Mouse (Mus musculus) MEL (cell line): ENCODE measurements around the gene Scd3. TPM values are rescaled to one million over a fixed set of nuclear protein-coding genes. Genes with fewer than 3 reads are reported as not detected.
A peak's percentile ranks its signal among the peaks of the same experiment; 100 is the strongest.

Source experiments
- DNase-seq: peaks from one replicate; pipeline ENCODE4 v3.0.0; 2011; ENCODE audit warnings: low read depth, low spot score
- H3K27ac ChIP-seq: 2 replicates; pipeline ENCODE4 v1.5.1; 2012; ENCODE audit warnings: low read depth, mild to moderate bottlenecking, control low read depth, low read length, moderate library complexity; ENCODE audit not compliant: control insufficient read depth
- H3K27me3 ChIP-seq, 2 experiments: fragments of 150-350 bp in 1 of 2; sonication (generic) in 1 of 2; 2 replicates each; pipeline ENCODE4 v1.6.1; 2012; ENCODE audit warnings: low read length in 2 of 2, mild to moderate bottlenecking in 2 of 2, improper control_type of control experiment in 1 of 2, moderate library complexity in 1 of 2; ENCODE audit not compliant: insufficient read depth in 2 of 2, control insufficient read depth in 1 of 2
- H3K36me3 ChIP-seq, 2 experiments: 2 replicates each; pipeline ENCODE4 v1.6.1; 2012 to 2014; ENCODE audit warnings: low read length in 2 of 2, improper control_type of control experiment in 1 of 2, inconsistent platforms in 1 of 2, mild to moderate bottlenecking in 1 of 2; ENCODE audit not compliant: insufficient read depth in 2 of 2, control insufficient read depth in 1 of 2
- H3K4me1 ChIP-seq, 2 experiments: fragments of 150-350 bp in 1 of 2; sonication (generic) in 1 of 2; 2 replicates each; pipeline ENCODE4 v1.6.1; 2012; ENCODE audit warnings: low read length in 2 of 2, improper control_type of control experiment in 1 of 2, mild to moderate bottlenecking in 1 of 2; ENCODE audit not compliant: insufficient read depth in 2 of 2, control insufficient read depth in 1 of 2
- H3K4me3 ChIP-seq, 2 experiments: fragments of 150-350 bp in 1 of 2; sonication (generic) in 1 of 2; 2 replicates each; pipeline ENCODE4 v1.5.1; 2012; ENCODE audit warnings: low read depth in 2 of 2, low read length in 2 of 2, mild to moderate bottlenecking in 2 of 2, moderate library complexity in 2 of 2, control low read depth in 1 of 2, improper control_type of control experiment in 1 of 2; ENCODE audit not compliant: control insufficient read depth in 1 of 2, insufficient read depth in 1 of 2
- H3K79me2 ChIP-seq: 2 replicates; pipeline ENCODE4 v1.6.1; 2012; ENCODE audit warnings: mild to moderate bottlenecking, low read length, moderate library complexity; ENCODE audit not compliant: control insufficient read depth, poor library complexity, insufficient read depth
- H3K9ac ChIP-seq: 2 replicates; pipeline ENCODE4 v1.6.1; 2012; ENCODE audit warnings: low read depth, mild to moderate bottlenecking, control low read depth, low read length, moderate library complexity; ENCODE audit not compliant: control insufficient read depth, poor library complexity, severe bottlenecking
- H3K9me3 ChIP-seq: fragments of 150-350 bp; sonication (generic); replicated peaks from 2 replicates; pipeline ENCODE4 v1.6.1; 2012; ENCODE audit warnings: mild to moderate bottlenecking, low read length, improper control_type of control experiment, moderate library complexity; ENCODE audit not compliant: insufficient read depth
- CTCF ChIP-seq, 3 experiments: IDR thresholded peaks in 2 of 3; conservative IDR thresholded peaks in 1 of 3; 2 replicates each; pipeline ENCODE4 v1.5.1; 2011 to 2012; ENCODE audit warnings: low read length in 3 of 3, low read depth in 2 of 3, mild to moderate bottlenecking in 2 of 3, improper control_type of control experiment in 1 of 3, inconsistent platforms in 1 of 3, mixed read lengths in 1 of 3, moderate library complexity in 1 of 3; ENCODE audit not compliant: control insufficient read depth in 1 of 3, insufficient read depth in 1 of 3, poor library complexity in 1 of 3, severe bottlenecking in 1 of 3
- EP300 ChIP-seq, 2 experiments: IDR thresholded peaks; 2 replicates each; pipeline ENCODE4 v1.6.1; 2011; ENCODE audit warnings: improper control_type of control experiment in 2 of 2, low read length in 2 of 2, low read depth in 1 of 2, mild to moderate bottlenecking in 1 of 2
- ETS1 ChIP-seq: IDR thresholded peaks from 2 replicates; pipeline ENCODE4 v1.6.1; 2012; ENCODE audit warnings: low read depth, mild to moderate bottlenecking, inconsistent platforms, low read length, improper control_type of control experiment, moderate library complexity
- GATA1 ChIP-seq: IDR thresholded peaks from 2 replicates; pipeline ENCODE4 v1.6.1; 2011; ENCODE audit warnings: low read depth, low read length, improper control_type of control experiment
- KAT2A ChIP-seq: conservative IDR thresholded peaks from 2 replicates; pipeline ENCODE4 v1.6.1; 2012; ENCODE audit warnings: low read depth, low read length, improper control_type of control experiment, inconsistent platforms
- MAFK ChIP-seq: IDR thresholded peaks from 2 replicates; pipeline ENCODE4 v1.6.1; 2011; ENCODE audit warnings: low read depth, mild to moderate bottlenecking, low read length, improper control_type of control experiment, borderline replicate concordance
- MYC ChIP-seq: IDR thresholded peaks from 2 replicates; pipeline ENCODE4 v1.6.1; 2011; ENCODE audit warnings: low read depth, mild to moderate bottlenecking, low read length, improper control_type of control experiment, moderate library complexity
- RAD21 ChIP-seq: IDR thresholded peaks from 2 replicates; pipeline ENCODE4 v1.6.1; 2011; ENCODE audit warnings: mild to moderate bottlenecking, low read depth, low read length, improper control_type of control experiment
- RCOR1 ChIP-seq: IDR thresholded peaks from 2 replicates; pipeline ENCODE4 v1.6.1; 2012; ENCODE audit warnings: low read depth, mild to moderate bottlenecking, inconsistent platforms, low read length, improper control_type of control experiment
- SIN3A ChIP-seq: IDR thresholded peaks from 2 replicates; pipeline ENCODE4 v1.6.1; 2012; ENCODE audit warnings: low read length, improper control_type of control experiment, inconsistent platforms
- SMC3 ChIP-seq: IDR thresholded peaks from 2 replicates; pipeline ENCODE4 v1.6.1; 2011; ENCODE audit warnings: low read depth, low read length, improper control_type of control experiment
- TBP ChIP-seq: IDR thresholded peaks from 2 replicates; pipeline ENCODE4 v1.8.0; 2011; ENCODE audit warnings: low read depth, low read length, improper control_type of control experiment
- UBTF ChIP-seq: IDR thresholded peaks from 2 replicates; pipeline ENCODE4 v1.6.1; 2012; ENCODE audit warnings: low read depth, mild to moderate bottlenecking, inconsistent platforms, low read length, improper control_type of control experiment, moderate library complexity, borderline replicate concordance; ENCODE audit not compliant: insufficient read depth
- USF1 ChIP-seq: IDR thresholded peaks from 2 replicates; pipeline ENCODE4 v1.6.1; 2014; ENCODE audit warnings: low read depth, mild to moderate bottlenecking, inconsistent platforms, low read length, improper control_type of control experiment, moderate library complexity
- ZC3H11A ChIP-seq: IDR thresholded peaks from 2 replicates; pipeline ENCODE4 v1.6.1; 2012; ENCODE audit warnings: low read depth, mild to moderate bottlenecking, inconsistent platforms, low read length, improper control_type of control experiment
- ZMIZ1 ChIP-seq: IDR thresholded peaks from 2 replicates; pipeline ENCODE4 v1.6.1; 2012; ENCODE audit warnings: low read depth, mild to moderate bottlenecking, inconsistent platforms, low read length, improper control_type of control experiment, moderate library complexity
- polyA plus RNA-seq, 2 experiments: library from polyadenylated mRNA; stranded (reverse) in 1 of 2; unstranded in 1 of 2; fragments of >175 nt in 1 of 2; fragments of >200 nt in 1 of 2; gene quantifications; 2 replicates each; pipeline versions ENCODE4 v1.2.1 to v1.2.4; 2012; ENCODE audit warnings: low replicate concordance in 2 of 2, low read depth in 1 of 2; ENCODE audit not compliant: insufficient read length in 2 of 2, insufficient read depth in 1 of 2, missing spikeins in 1 of 2
- total RNA-seq: library from RNA; depleted of rRNA; stranded (reverse); fragments of 300-350 nt; gene quantifications from 2 replicates; pipeline ENCODE4 v1.2.3, GENCODE M21; 2012

Scd3 gene
- total and polyA plus RNA-seq, 3 experiments: 0.65 to 745 (median 0.96) TPM

DNA sequence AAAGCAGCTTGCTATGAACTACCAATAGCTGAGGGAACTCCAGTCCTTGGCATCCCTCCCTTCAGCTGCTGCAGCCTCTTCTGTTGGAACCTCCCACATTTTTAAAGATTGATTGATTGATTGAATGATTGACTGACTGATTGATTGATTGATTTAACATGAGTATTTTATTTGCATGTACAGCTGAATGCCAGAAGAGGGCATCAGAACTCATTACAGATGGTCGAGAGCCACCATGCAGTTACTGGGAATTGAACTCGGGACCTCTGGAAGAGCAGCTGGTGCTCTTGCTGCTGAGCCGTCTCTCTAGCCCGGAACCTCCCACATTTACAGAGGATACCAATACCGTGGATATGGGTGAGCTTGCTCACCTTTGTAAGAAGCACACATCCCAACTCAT is 57.4 kb downstream of the Scd3 start:
- Histone ChIP-seq H3K79me2 (no peaks in the 10 kb centered on the region), H3K36me3 (peaks cover 0 to 8% of the 10 kb centered on the region in 2 experiments; a peak in 2 of 4 replicates), H3K4me3 (no peak overlapping the region), H3K9me3 (no peaks in the 10 kb centered on the region), H3K9ac (no peak overlapping the region), H3K27me3 (no peaks in the 10 kb centered on the region), H3K27ac (no peak overlapping the region), H3K4me1 (peaks cover 6 to 12% of the 10 kb centered on the region in 2 experiments)
- no peak for DNase-seq
- TF ChIP-seq SMC3: peak; percentile 34; the same call in 1 of the 2 replicates
- TF ChIP-seq RAD21: peak; percentile 4; the same call in 1 of the 2 replicates
- no peak for TF ChIP-seq RCOR1
- TF ChIP-seq CTCF (IDR thresholded peaks at IDR 0.05 in 2 of 3, conservative IDR thresholded peaks at IDR 0.05 in 1 of 3; ENCODE audit: control insufficient read depth in 1 of 3, insufficient read depth in 1 of 3, low read depth in 2 of 3, low read length in 3 of 3, poor library complexity in 1 of 3, severe bottlenecking in 1 of 3): peak in 1 of 3 experiments; percentile 9; a peak in 1 of 6 replicates
- no peak for TF ChIP-seq TBP

DNA sequence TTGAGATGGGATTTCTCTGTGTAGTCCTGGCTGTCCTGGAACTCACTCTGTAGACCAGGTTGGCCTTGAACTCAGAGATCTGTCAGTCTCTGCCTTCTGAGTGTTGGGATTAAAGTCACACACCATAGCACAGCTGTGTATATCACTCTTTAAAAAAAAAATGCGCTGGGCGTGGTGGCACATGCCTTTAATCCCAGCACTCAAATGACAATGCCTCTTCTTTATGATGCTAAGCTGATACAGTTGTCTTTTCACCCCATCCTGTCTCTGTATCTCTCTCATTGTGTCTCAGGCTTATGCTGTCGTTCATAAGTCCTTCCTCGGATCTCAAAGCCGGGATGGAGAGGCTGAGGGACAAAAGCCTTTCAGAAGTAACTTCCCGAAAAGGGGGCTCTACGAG is 58.7 kb downstream of the Scd3 start:
- no peaks in the 10 kb centered on the region for H3K27me3 ChIP-seq
- peaks cover 0 to 15% of the 10 kb centered on the region in 2 experiments; a peak in 2 of 4 replicates for H3K36me3 ChIP-seq
- peaks cover 6 to 21% of the 10 kb centered on the region in 2 experiments for H3K4me1 ChIP-seq
- no peak overlapping the region for H3K4me3 ChIP-seq
- no peaks in the 10 kb centered on the region for H3K79me2 ChIP-seq
- no peak overlapping the region for H3K27ac ChIP-seq
- no peak overlapping the region for H3K9ac ChIP-seq
- no peak for TF ChIP-seq USF1
- TF ChIP-seq TBP: no peak
- TF ChIP-seq KAT2A: no peak
- no peak for TF ChIP-seq UBTF
- no peak for TF ChIP-seq RCOR1
- no peak for TF ChIP-seq MYC
- no peak for TF ChIP-seq GATA1
- TF ChIP-seq ZMIZ1: no peak
- TF ChIP-seq CTCF (IDR thresholded peaks at IDR 0.05 in 2 of 3, conservative IDR thresholded peaks at IDR 0.05 in 1 of 3; ENCODE audit: control insufficient read depth in 1 of 3, insufficient read depth in 1 of 3, low read depth in 2 of 3, low read length in 3 of 3, poor library complexity in 1 of 3, severe bottlenecking in 1 of 3): no peak
- no peak for TF ChIP-seq MAFK
- no peak for TF ChIP-seq ZC3H11A
- TF ChIP-seq SIN3A: no peak
- no peak for TF ChIP-seq EP300 (IDR thresholded peaks at IDR 0.05; ENCODE audit: low read depth in 1 of 2, low read length in 2 of 2)
- TF ChIP-seq, all 39 proteins: peak for 0
- no peaks in the 10 kb centered on the region for H3K9me3 ChIP-seq
- no peak for DNase-seq

GRCm38 (mm10) chr19:44263581-44263980 is 60.5 kb downstream of the Scd3 start:
- Histone ChIP-seq H3K9me3 (no peaks in the 10 kb centered on the region), H3K27me3 (no peaks in the 10 kb centered on the region), H3K4me1 (peaks cover 6 to 28% of the 10 kb centered on the region in 2 experiments), H3K9ac (no peak overlapping the region), H3K79me2 (no peaks in the 10 kb centered on the region), H3K36me3 (peaks cover 0 to 18% of the 10 kb centered on the region in 2 experiments; a peak in 2 of 4 replicates), H3K4me3 (no peak overlapping the region), H3K27ac (no peak overlapping the region)
- no peak for DNase-seq
- TF ChIP-seq MYC (no peak), ETS1 (no peak)
